Mouse (Mus musculus) spleen, adult 2 months (tissue): ENCODE results near the gene Stx17. TPM values are rescaled to one million over a fixed set of nuclear protein-coding genes. Genes with fewer than 3 reads are reported as not detected.
A peak's percentile ranks its signal among the peaks of the same experiment; 100 is the strongest.

Source experiments
- DNase-seq, 2 experiments: peaks; one replicate each; pipeline versions ENCODE4 v3.0.0 to v3.0.0-alpha.2; 2012 to 2021; ENCODE audit warnings: low spot score in 2 of 2, low read depth in 1 of 2
- H3K27ac ChIP-seq: fragments of 200-500 bp; 2 replicates; pipeline ENCODE4 v1.5.1; 2012; ENCODE audit warnings: low read length, inconsistent platforms; ENCODE audit not compliant: insufficient read depth
- H3K27me3 ChIP-seq: fragments of 200-500 bp; 2 replicates; pipeline ENCODE4 v1.6.1; 2012; ENCODE audit warnings: mild to moderate bottlenecking, moderate library complexity, low read length, inconsistent platforms; ENCODE audit not compliant: control insufficient read depth, insufficient read depth
- H3K36me3 ChIP-seq: fragments of 200-500 bp; 2 replicates; pipeline ENCODE4 v1.6.1; 2012; ENCODE audit warnings: mild to moderate bottlenecking, low read length, inconsistent platforms; ENCODE audit not compliant: control insufficient read depth, insufficient read depth
- H3K4me1 ChIP-seq: fragments of 200-500 bp; 2 replicates; pipeline ENCODE4 v1.6.1; 2011; ENCODE audit warnings: inconsistent platforms; ENCODE audit not compliant: control insufficient read depth, insufficient read depth, insufficient read length
- H3K4me3 ChIP-seq: fragments of 200-500 bp; 2 replicates; pipeline ENCODE4 v1.5.1; 2011; ENCODE audit warnings: mild to moderate bottlenecking, inconsistent platforms; ENCODE audit not compliant: insufficient read depth, insufficient read length; ENCODE audit errors: extremely low read depth
- CTCF ChIP-seq: fragments of 200-500 bp; IDR thresholded peaks from 2 replicates; pipeline ENCODE4 v1.5.1; 2011; ENCODE audit warnings: mild to moderate bottlenecking, inconsistent platforms; ENCODE audit not compliant: insufficient read depth, insufficient read length, insufficient replicate concordance; ENCODE audit errors: extremely low read depth
- POLR2A ChIP-seq: fragments of 200-500 bp; IDR thresholded peaks from 2 replicates; pipeline ENCODE4 v1.6.1; 2011; ENCODE audit warnings: low read depth, low read length, inconsistent platforms
- WGBS: fragments of 180-500 bp; shearing (Covaris S2); methylation state at CpG from one replicate; pipeline ENCODE4 v1.1.7; 2018; 5-methylcytosine and 5-hydroxymethylcytosine counted together
- polyA plus RNA-seq: library from polyadenylated mRNA; depleted of rRNA; stranded (reverse); fragments of >200 nt; gene quantifications from 2 replicates; pipeline ENCODE4 v1.2.3, GENCODE M21; 2012

The Stx17 gene
- polyA plus RNA-seq, 1 experiment = 4.0 TPM

DNA sequence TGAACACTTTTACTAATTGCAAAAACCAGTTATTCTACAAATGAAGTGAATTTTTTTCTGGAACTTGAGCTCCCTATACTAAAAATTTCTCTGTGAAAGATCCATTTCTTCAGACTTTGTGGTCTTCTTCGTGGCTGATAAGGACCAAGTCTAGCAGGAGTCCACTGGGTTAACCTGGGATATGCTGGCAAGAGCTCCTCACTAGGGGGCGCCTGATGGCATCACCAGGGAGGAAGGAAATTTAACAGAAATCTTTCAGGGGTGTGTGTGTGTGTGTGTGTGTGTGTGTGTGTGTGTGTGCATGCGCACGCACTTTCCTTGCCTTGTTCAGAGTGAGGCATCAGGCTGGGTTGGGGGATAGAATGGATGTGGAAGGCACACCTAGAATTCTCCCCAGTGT lies 8.5 kb upstream of the Stx17 start:
- H3K27me3 ChIP-seq = no peaks in the 10 kb centered on the region
- H3K36me3 ChIP-seq = no peaks in the 10 kb centered on the region
- WGBS = 48% methylated on average over 4 of the region's 4 CpGs
- H3K4me1 ChIP-seq = peaks cover 3% of the 10 kb centered on the region; the same call in 1 of the 2 replicates
- H3K4me3 ChIP-seq = no peak overlapping the region
- H3K27ac ChIP-seq = no peak overlapping the region
- peak; percentile 28 to 67 for DNase-seq
- TF ChIP-seq CTCF = peak; percentile 54; the same call in 1 of the 2 replicates
- no peak for TF ChIP-seq POLR2A

DNA sequence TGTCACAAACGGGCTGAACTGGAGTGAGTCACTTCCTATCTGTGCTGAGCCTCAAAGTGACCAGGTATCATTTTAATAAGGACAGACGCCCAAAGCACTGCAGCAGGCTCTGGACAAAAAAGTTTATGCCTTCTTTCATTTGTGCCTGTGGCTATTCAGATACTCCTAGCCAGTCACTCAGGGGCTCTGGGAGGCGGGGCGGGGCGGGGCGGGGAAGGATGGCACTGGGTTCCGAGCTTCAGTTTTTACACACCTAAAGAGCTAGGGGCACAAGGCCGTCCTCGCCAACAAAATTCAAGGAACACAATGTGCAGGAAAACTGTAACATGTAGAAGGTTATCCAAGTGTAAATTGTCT lies 321 bp upstream of the Stx17 start:
- H3K27me3 ChIP-seq = no peaks in the 10 kb centered on the region
- no peaks in the 10 kb centered on the region for H3K4me1 ChIP-seq
- no peak for TF ChIP-seq CTCF
- no peak for TF ChIP-seq POLR2A
- H3K36me3 ChIP-seq = no peaks in the 10 kb centered on the region
- H3K27ac ChIP-seq = no peak overlapping the region
- DNase-seq = no peak
- peak overlapping the region; percentile 79 for H3K4me3 ChIP-seq
- WGBS = 2% methylated on average over 9 of the region's 9 CpGs

DNA sequence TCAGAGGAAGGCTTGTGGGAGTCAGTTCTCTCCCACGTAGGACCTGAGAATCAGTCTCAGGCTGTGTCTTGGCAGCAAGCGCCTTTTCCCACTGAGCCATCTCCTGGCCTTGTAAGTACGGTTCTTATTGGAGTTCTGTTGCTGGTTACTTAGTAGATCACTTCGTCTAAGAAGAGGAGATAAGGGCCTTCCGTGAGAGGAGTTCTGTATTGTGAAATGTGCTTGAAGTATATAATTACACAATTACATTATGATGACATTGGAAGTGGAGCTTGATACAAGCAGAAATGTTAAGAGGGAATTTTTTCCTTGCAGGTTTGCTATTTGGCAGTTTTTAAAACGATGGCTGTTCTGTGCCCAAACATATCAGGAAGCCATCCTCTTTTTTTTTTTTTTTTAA lies 5.6 kb downstream of the Stx17 start:
- no peak for DNase-seq

DNA sequence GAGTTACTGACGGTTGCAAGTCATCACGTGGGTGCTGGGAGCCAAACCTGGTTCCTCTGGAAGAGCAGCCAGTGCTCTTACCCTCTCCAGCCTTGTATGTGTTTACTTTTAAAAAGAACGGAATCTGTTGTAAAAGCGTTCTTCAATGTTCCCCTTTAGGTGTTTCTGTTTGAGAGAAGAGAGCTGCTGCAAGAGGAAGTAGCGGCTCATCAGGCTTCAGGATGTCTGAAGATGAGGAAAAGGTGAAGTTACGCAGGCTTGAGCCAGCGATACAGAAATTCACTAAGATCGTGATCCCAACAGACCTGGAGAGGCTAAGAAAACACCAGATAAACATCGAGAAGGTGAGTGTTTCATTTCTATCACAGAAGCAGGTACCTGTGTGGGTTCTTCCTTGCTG lies 6.9 kb downstream of the Stx17 start:
- WGBS = 89% methylated on average over 9 of the region's 9 CpGs
- DNase-seq = no peak
- Histone ChIP-seq H3K4me1 (no peaks in the 10 kb centered on the region), H3K27ac (no peak overlapping the region), H3K36me3 (peaks cover 10% of the 10 kb centered on the region), H3K4me3 (no peak overlapping the region), H3K27me3 (no peaks in the 10 kb centered on the region)
- no peak for TF ChIP-seq POLR2A
- no peak for TF ChIP-seq CTCF

More for the DNA sequence above, 5.6 kb downstream of the Stx17 start:
- Histone ChIP-seq H3K27ac (no peak overlapping the region), H3K27me3 (no peaks in the 10 kb centered on the region), H3K36me3 (peaks cover 6% of the 10 kb centered on the region), H3K4me1 (no peaks in the 10 kb centered on the region), H3K4me3 (no peak overlapping the region)
- TF ChIP-seq CTCF = no peak
- TF ChIP-seq POLR2A = no peak
- 86% methylated on average over 6 of the region's 6 CpGs for WGBS

DNA sequence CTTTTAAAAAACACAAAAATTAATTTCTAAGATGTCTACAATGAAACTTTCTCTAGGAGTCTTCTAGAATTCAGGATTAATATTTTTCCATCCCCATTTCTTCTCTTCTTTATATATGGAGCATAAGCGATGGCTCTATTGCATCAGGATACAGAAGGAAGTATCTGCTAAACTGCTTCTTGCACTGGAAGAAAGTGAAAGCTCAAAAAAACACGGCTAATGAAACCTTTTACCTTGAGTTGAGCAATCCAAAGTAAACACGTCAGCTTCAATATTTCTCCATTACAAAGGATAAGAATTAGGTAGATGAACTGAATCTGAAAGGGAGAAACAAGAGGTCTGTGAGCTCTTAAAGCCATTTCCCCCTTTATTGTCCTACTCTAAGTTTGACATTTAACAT lies 8.0 kb downstream of the Stx17 start:
- Histone ChIP-seq H3K4me3 (no peak overlapping the region), H3K4me1 (no peaks in the 10 kb centered on the region), H3K27ac (no peak overlapping the region), H3K27me3 (no peaks in the 10 kb centered on the region), H3K36me3 (peaks cover 10% of the 10 kb centered on the region)
- no peak for DNase-seq
- TF ChIP-seq CTCF (no peak), POLR2A (no peak)
- WGBS = 88% methylated on average over 3 of the region's 3 CpGs

DNA sequence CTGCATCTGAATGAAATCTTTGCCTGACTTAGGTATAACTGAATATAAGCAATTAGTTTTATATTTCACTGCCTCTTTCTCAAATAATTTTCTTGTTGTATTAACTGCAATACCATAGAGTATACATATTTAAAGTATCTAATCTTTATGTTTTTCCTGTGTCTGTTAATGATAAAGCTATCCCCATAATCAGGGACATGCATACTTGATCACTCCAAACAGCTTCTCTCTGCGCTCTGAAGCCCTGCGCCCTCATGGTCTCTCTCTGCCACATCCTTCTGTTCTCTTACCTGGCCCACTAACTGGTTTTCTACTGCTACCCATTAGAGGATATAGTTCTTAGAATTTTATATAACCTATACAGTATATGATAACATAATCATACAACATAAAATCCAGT lies 24.8 kb downstream of the Stx17 start:
- DNase-seq = no peak
- Histone ChIP-seq H3K4me3 (no peak overlapping the region), H3K36me3 (peaks cover 1% of the 10 kb centered on the region; the same call in 1 of the 2 replicates), H3K4me1 (no peaks in the 10 kb centered on the region), H3K27ac (no peak overlapping the region), H3K27me3 (no peaks in the 10 kb centered on the region)
- TF ChIP-seq CTCF = no peak
- TF ChIP-seq POLR2A = no peak
- 92% methylated on average over 2 of the region's 2 CpGs for WGBS

DNA sequence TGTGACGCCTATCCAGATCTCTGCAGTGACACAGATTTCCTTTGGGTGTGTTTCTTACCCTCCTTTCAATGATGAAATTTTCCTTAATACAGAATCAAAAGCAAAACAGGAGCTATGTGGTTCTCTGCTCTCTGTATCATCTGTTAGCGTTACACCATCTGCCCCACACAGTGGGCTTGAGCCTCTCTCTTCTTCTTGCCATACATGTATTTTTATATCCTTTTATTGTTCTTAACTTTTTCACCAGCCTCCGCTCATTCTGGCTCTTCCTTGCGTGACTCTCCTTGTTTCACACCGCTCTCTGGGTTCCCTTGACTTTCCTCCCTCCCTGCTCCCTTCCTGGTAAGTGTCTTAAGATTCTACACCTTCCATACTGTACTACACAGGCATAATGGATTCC lies 28.5 kb downstream of the Stx17 start:
- TF ChIP-seq CTCF (no peak), POLR2A (no peak)
- Histone ChIP-seq H3K27ac (no peak overlapping the region), H3K27me3 (no peaks in the 10 kb centered on the region), H3K36me3 (no peaks in the 10 kb centered on the region; the same call in 1 of the 2 replicates), H3K4me3 (no peak overlapping the region), H3K4me1 (no peaks in the 10 kb centered on the region)
- no peak for DNase-seq
- 95% methylated on average over 5 of the region's 5 CpGs for WGBS

DNA sequence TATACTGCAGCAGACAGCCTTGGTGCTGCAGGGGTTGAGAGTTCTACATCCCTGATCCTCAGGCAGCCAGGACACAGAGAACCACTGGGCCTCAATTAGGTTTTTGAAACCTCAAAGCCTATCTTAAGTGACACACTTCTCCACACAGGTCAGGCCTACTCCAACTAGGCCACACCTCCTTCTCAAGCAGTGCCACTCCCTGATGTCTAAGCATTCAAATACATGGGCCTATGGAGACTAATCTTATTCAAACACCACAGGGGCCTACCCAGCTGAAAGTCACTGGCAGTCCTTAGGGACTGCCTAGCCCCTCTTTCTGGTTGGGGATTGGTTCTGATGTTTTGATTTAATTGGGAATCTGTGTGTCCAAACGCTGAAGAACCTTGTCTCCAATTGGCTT lies 31.1 kb downstream of the Stx17 start:
- H3K4me3 ChIP-seq = no peak overlapping the region
- no peak for TF ChIP-seq POLR2A
- TF ChIP-seq CTCF = no peak
- peaks cover 4% of the 10 kb centered on the region; the same call in 1 of the 2 replicates for H3K36me3 ChIP-seq
- no peaks in the 10 kb centered on the region for H3K4me1 ChIP-seq
- H3K27me3 ChIP-seq = no peaks in the 10 kb centered on the region
- WGBS = 90% methylated on average over 1 of the region's 1 CpGs
- H3K27ac ChIP-seq = no peak overlapping the region
- no peak for DNase-seq
